Mouse (Mus musculus): ENCODE results near the gene Xirp2.
"Not testable (repeated sequence)": the region's sequence is repeated elsewhere in the genome, so short reads cannot be mapped to it uniquely, and the experiment has no call there.

DNA sequence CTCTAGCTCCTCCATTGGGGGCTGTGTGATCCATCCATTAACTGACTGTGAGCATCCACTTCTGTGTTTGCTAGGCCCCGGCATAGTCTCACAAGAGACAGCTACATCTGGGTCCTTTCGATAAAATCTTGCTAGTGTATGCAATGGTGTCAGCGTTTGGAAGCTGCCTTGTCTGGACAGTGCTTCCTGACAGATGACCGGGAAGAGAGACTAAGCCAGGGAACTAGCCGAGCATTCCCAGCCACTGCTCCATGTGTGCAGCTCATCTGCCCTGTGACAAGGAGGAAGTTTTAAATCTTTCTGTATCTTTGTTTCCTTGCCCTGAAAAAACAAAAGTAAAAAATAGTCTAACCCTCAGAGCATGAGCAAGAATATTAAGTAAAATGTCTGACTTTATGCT, 24.2 kb downstream of the Xirp2 start:
- not testable (repeated sequence) for TF ChIP-seq CTCF (conservative IDR thresholded peaks at IDR 0.05; ENCODE audit: low read length); NANOG (IDR thresholded peaks at IDR 0.05; ENCODE audit: borderline replicate concordance, low read length)

Data from E14TG2a.4 (cell line).